Mouse (Mus musculus) small intestine, adult 2 months (tissue): ENCODE results near the gene Gpr55.

Experiments
- CTCF ChIP-seq: fragments of 200-500 bp; IDR thresholded peaks from 2 replicates; pipeline ENCODE4 v1.5.1; 2012; ENCODE audit warnings: low read depth, mild to moderate bottlenecking, control low read depth, inconsistent platforms, low read length, moderate library complexity, mixed read lengths; ENCODE audit not compliant: insufficient replicate concordance, insufficient read length; ENCODE audit errors: extremely low read depth
- POLR2A ChIP-seq: fragments of 200-500 bp; IDR thresholded peaks from 2 replicates; pipeline ENCODE4 v1.6.1; 2012; ENCODE audit warnings: low read depth, mild to moderate bottlenecking, control low read depth, inconsistent platforms, low read length, moderate library complexity

- TF ChIP-seq CTCF (no peak), POLR2A (peak; percentile 20; the same call in 1 of the 2 replicates)
These were observed 3.5 kb downstream of the Gpr55 start for GRCm38 (mm10) chr1:85957290-85957689.
